Mouse (Mus musculus): ENCODE measurements around the gene Pigr.

Gene Pigr

GRCm38 (mm10) chr1:130826448-130826847 lies at the start of gene Pigr:
Pigr (plus strand) TSS chr1:130826684.
- no peak for DNase-seq (ENCODE audit: low spot score)

GRCm38 (mm10) chr1:130779867-130780266 lies 46.6 kb upstream of the Pigr start:
- no peak for DNase-seq (ENCODE audit: low spot score)

- peak; percentile 64 for DNase-seq (ENCODE audit: low spot score)
Observed at GRCm38 (mm10) chr1:130784054-130784453, 42.4 kb upstream of the Pigr start.

- no peak for DNase-seq (ENCODE audit: low spot score)
Observed at GRCm38 (mm10) chr1:130787001-130787400, 39.5 kb upstream of the Pigr start.

- DNase-seq (ENCODE audit: low spot score) = no peak
Observed at GRCm38 (mm10) chr1:130789512-130790451, 36.7 kb upstream of the Pigr start.

GRCm38 (mm10) chr1:130795331-130795730 lies 31.2 kb upstream of the Pigr start:
- no peak for DNase-seq (ENCODE audit: low spot score)

- DNase-seq (ENCODE audit: low spot score) = peak; percentile 58
Observed at GRCm38 (mm10) chr1:130796967-130797684, 29.4 kb upstream of the Pigr start.

GRCm38 (mm10) chr1:130798037-130798436 lies 28.4 kb upstream of the Pigr start:
- DNase-seq (ENCODE audit: low spot score) = no peak

- DNase-seq (ENCODE audit: low spot score) = no peak
Observed at GRCm38 (mm10) chr1:130798551-130798950, 27.9 kb upstream of the Pigr start.

GRCm38 (mm10) chr1:130799399-130799798 lies 27.1 kb upstream of the Pigr start:
- no peak for DNase-seq (ENCODE audit: low spot score)

- DNase-seq (ENCODE audit: low spot score) = no peak
Observed at GRCm38 (mm10) chr1:130800602-130801001, 25.9 kb upstream of the Pigr start, which contains the start of gene Fcamr. Fcamr (plus strand) TSS chr1:130800902.

GRCm38 (mm10) chr1:130801511-130801910 lies 25.0 kb upstream of the Pigr start:
- DNase-seq (ENCODE audit: low spot score) = no peak

- DNase-seq (ENCODE audit: low spot score) = no peak
Observed at GRCm38 (mm10) chr1:130802976-130803375, 23.5 kb upstream of the Pigr start.

- DNase-seq (ENCODE audit: low spot score) = no peak
Observed at GRCm38 (mm10) chr1:130804279-130804678, 22.2 kb upstream of the Pigr start.

- no peak for DNase-seq (ENCODE audit: low spot score)
Observed at GRCm38 (mm10) chr1:130810906-130811305, 15.6 kb upstream of the Pigr start.

GRCm38 (mm10) chr1:130811316-130811715 lies 15.2 kb upstream of the Pigr start:
- no peak for DNase-seq (ENCODE audit: low spot score)

- DNase-seq (ENCODE audit: low spot score) = no peak
Observed at GRCm38 (mm10) chr1:130819737-130820136, 6.7 kb upstream of the Pigr start.

GRCm38 (mm10) chr1:130820316-130821148 lies 6.0 kb upstream of the Pigr start:
- peak; percentile 55 for DNase-seq (ENCODE audit: low spot score)

GRCm38 (mm10) chr1:130821149-130821471 lies 5.4 kb upstream of the Pigr start:
- DNase-seq (ENCODE audit: low spot score) = no peak

- DNase-seq (ENCODE audit: low spot score) = no peak
Observed at GRCm38 (mm10) chr1:130821911-130822625, 4.4 kb upstream of the Pigr start.

GRCm38 (mm10) chr1:130828656-130829055 lies 2.2 kb downstream of the Pigr start:
- DNase-seq (ENCODE audit: low spot score) = no peak

Data from lung, postnatal 25 days (tissue).